Mouse (Mus musculus) hindbrain, embryonic 13.5 days (tissue): Measurements from ENCODE around the gene Insig1. TPM values are rescaled to one million over a fixed set of nuclear protein-coding genes. Genes with fewer than 3 reads are reported as not detected.

Experiments used
- ATAC-seq: fragments of 200-750 bp; cut with Nextera tagmentation; 2 replicates; pipeline ENCODE4 v1.8.0; 2017; ENCODE audit warnings: moderate TSS enrichment; ENCODE audit not compliant: low FRiP score
- H3K27ac ChIP-seq: fragments of 300-500 bp; sonication (generic); 2 replicates; pipeline ENCODE4 v1.5.1; 2015; ENCODE audit warnings: inconsistent platforms, mild to moderate bottlenecking, moderate library complexity
- H3K27me3 ChIP-seq: fragments of 300-500 bp; sonication (generic); 2 replicates; pipeline ENCODE4 v1.6.1; 2015; ENCODE audit warnings: mild to moderate bottlenecking, inconsistent platforms
- H3K36me3 ChIP-seq: fragments of 300-500 bp; sonication (generic); 2 replicates; pipeline ENCODE4 v1.6.1; 2015; ENCODE audit warnings: mild to moderate bottlenecking, inconsistent platforms
- H3K4me1 ChIP-seq: fragments of 300-500 bp; sonication (generic); replicated peaks from 2 replicates; pipeline ENCODE4 v1.6.1; 2015; ENCODE audit warnings: inconsistent platforms
- H3K4me2 ChIP-seq: fragments of 300-500 bp; sonication (generic); 2 replicates; pipeline ENCODE4 v1.6.1; 2015; ENCODE audit warnings: inconsistent platforms, mild to moderate bottlenecking, moderate library complexity
- H3K4me3 ChIP-seq: fragments of 300-500 bp; sonication (generic); 2 replicates; pipeline ENCODE4 v1.5.1; 2015; ENCODE audit warnings: mild to moderate bottlenecking, inconsistent platforms
- H3K9ac ChIP-seq: fragments of 300-500 bp; sonication (generic); 2 replicates; pipeline ENCODE4 v1.6.1; 2015; ENCODE audit warnings: mild to moderate bottlenecking, inconsistent platforms
- H3K9me3 ChIP-seq: fragments of 300-500 bp; sonication (generic); 2 replicates; pipeline ENCODE4 v1.6.1; 2016; ENCODE audit warnings: inconsistent platforms
- WGBS: fragments of 180-500 bp; shearing (Covaris S2); methylation state at CpG from one replicate; pipeline ENCODE4 v1.1.7; 2015; 5-methylcytosine and 5-hydroxymethylcytosine counted together
- polyA plus RNA-seq: library from polyadenylated mRNA; unstranded; fragments of >200 nt; fragmentation: Nextera tagmentation; extraction: Ambion mirVana; gene quantifications from 2 replicates; pipeline ENCODE4 v1.2.1, GENCODE M21; 2015

Insig1 gene
- polyA plus RNA-seq, 1 experiment from 2014 or later = 64.3 TPM

GRCm38 (mm10) chr5:28124321-28125230, 53.4 kb downstream of the Insig1 start:
- peaks cover 11% of the 10 kb centered on the region for H3K4me1 ChIP-seq
- peaks cover 95% of the 10 kb centered on the region for H3K27me3 ChIP-seq
- peak overlapping the region; percentile 11; the same call in 1 of the 2 replicates for H3K4me3 ChIP-seq
- WGBS = 5% methylated on average over 28 of the region's 28 CpGs
- peak; percentile 61; the same call in 1 of the 2 replicates for ATAC-seq
- peak overlapping the region; percentile 29 for H3K4me2 ChIP-seq
- H3K36me3 ChIP-seq = no peaks in the 10 kb centered on the region
- peak overlapping the region; percentile 43; the same call in 1 of the 2 replicates for H3K9ac ChIP-seq
- no peaks in the 10 kb centered on the region for H3K9me3 ChIP-seq
- H3K27ac ChIP-seq = 0 out of 2 replicates have a peak overlapping the region, but pooled peaks have one; percentile 12

Other genes starting within 250 kb of the Insig1 start
- 0.62 and 0.83 TPM in 2 replicates for gene Htr5a, start 229.2 kb upstream of the Insig1 start, polyA plus RNA-seq
- gene En2, start 94.3 kb downstream of the Insig1 start, polyA plus RNA-seq = 0.58 and 0.71 TPM in 2 replicates
- 33.9 and 42.8 TPM in 2 replicates for gene Cnpy1, start 174.4 kb downstream of the Insig1 start, polyA plus RNA-seq
- gene Rbm33, start 245.8 kb downstream of the Insig1 start, polyA plus RNA-seq = 18.1 and 19.7 TPM in 2 replicates